Mouse (Mus musculus) embryonic facial prominence, embryonic 11.5 days (tissue): Measurements from ENCODE around the gene Plk5. TPM values are rescaled to one million over a fixed set of nuclear protein-coding genes. Genes with fewer than 3 reads are reported as not detected.

ENCODE experiments used
- ATAC-seq: fragments of 200-750 bp; cut with Nextera tagmentation; replicated peaks from 2 replicates; pipeline ENCODE4 v1.8.0; 2017; ENCODE audit warnings: low read depth; ENCODE audit not compliant: insufficient number of reproducible peaks, low FRiP score, low TSS enrichment
- DNase-seq: peaks from one replicate; pipeline ENCODE4 v3.0.0-alpha.2; 2015; ENCODE audit warnings: low spot score
- H3K27ac ChIP-seq: fragments of 300-500 bp; sonication (generic); replicated peaks from 2 replicates; pipeline ENCODE4 v1.5.1; 2014; ENCODE audit warnings: mild to moderate bottlenecking, low read depth, low read length, control low read depth
- H3K27me3 ChIP-seq: fragments of 300-500 bp; sonication (generic); 2 replicates; pipeline ENCODE4 v1.6.1; 2014; ENCODE audit warnings: mild to moderate bottlenecking, low read length, moderate library complexity, mixed read lengths; ENCODE audit not compliant: control insufficient read depth, insufficient read depth
- H3K36me3 ChIP-seq: fragments of 300-500 bp; sonication (generic); replicated peaks from 2 replicates; pipeline ENCODE4 v1.6.1; 2014; ENCODE audit warnings: low read depth, mild to moderate bottlenecking, low read length, moderate library complexity, mixed read lengths; ENCODE audit not compliant: control insufficient read depth, insufficient read depth
- H3K4me1 ChIP-seq: fragments of 300-500 bp; sonication (generic); 2 replicates; pipeline ENCODE4 v1.6.1; 2014; ENCODE audit warnings: low read length, mixed read lengths; ENCODE audit not compliant: control insufficient read depth, insufficient read depth
- H3K4me2 ChIP-seq: fragments of 300-500 bp; sonication (generic); 2 replicates; pipeline ENCODE4 v1.6.1; 2014; ENCODE audit warnings: low read depth, mild to moderate bottlenecking, control low read depth, low read length, moderate library complexity
- H3K4me3 ChIP-seq: fragments of 300-500 bp; sonication (generic); 2 replicates; pipeline ENCODE4 v1.5.1; 2014; ENCODE audit warnings: low read depth, low read length, control low read depth
- H3K9ac ChIP-seq: fragments of 300-500 bp; sonication (generic); replicated peaks from 2 replicates; pipeline ENCODE4 v1.6.1; 2014; ENCODE audit warnings: mild to moderate bottlenecking, control low read depth, low read length
- H3K9me3 ChIP-seq: fragments of 300-500 bp; sonication (generic); replicated peaks from 2 replicates; pipeline ENCODE4 v1.6.1; 2016; ENCODE audit warnings: mild to moderate bottlenecking, low read length, inconsistent platforms, mixed read lengths; ENCODE audit not compliant: control insufficient read depth
- WGBS: fragments of 180-500 bp; shearing (Covaris S2); extraction: QIAGEN DNeasy Blood & Tissue Kit; methylation state at CpG from one replicate; pipeline ENCODE4 v1.1.7; 2014; 5-methylcytosine and 5-hydroxymethylcytosine counted together
- polyA plus RNA-seq: library from polyadenylated mRNA; unstranded; fragments of >200 nt; fragmentation: Nextera tagmentation; extraction: Ambion mirVana; gene quantifications from 2 replicates; pipeline ENCODE4 v1.2.1, GENCODE M21; 2014

Gene Plk5
- polyA plus RNA-seq, 1 experiment from 2014 or later: 0.52 TPM

GRCm38 (mm10) chr10:80336263-80336662 is 20.0 kb upstream of the Plk5 start:
- DNase-seq (no peak), ATAC-seq (no peak)
- Histone ChIP-seq H3K36me3 (no peaks in the 10 kb centered on the region), H3K4me2 (no peak overlapping the region), H3K4me1 (no peaks in the 10 kb centered on the region), H3K27me3 (peaks cover 15% of the 10 kb centered on the region), H3K4me3 (no peak overlapping the region), H3K9ac (no peak overlapping the region), H3K9me3 (no peaks in the 10 kb centered on the region), H3K27ac (no peak overlapping the region)
- WGBS: 88% methylated on average over 12 of the region's 12 CpGs

- no peaks in the 10 kb centered on the region for H3K9me3 ChIP-seq
- no peak overlapping the region for H3K4me3 ChIP-seq
- H3K4me2 ChIP-seq: no peak overlapping the region; the same call in 1 of the 2 replicates
- 19% methylated on average over 19 of the region's 19 CpGs for WGBS
- no peak overlapping the region for H3K27ac ChIP-seq
- no peaks in the 10 kb centered on the region for H3K4me1 ChIP-seq
- no peak overlapping the region for H3K9ac ChIP-seq
- peak; percentile 91 for DNase-seq
- peaks cover 51% of the 10 kb centered on the region for H3K27me3 ChIP-seq
- ATAC-seq: peak; percentile 20
- H3K36me3 ChIP-seq: no peaks in the 10 kb centered on the region
These were observed 16.1 kb upstream of the Plk5 start for GRCm38 (mm10) chr10:80339941-80340750.

DNA sequence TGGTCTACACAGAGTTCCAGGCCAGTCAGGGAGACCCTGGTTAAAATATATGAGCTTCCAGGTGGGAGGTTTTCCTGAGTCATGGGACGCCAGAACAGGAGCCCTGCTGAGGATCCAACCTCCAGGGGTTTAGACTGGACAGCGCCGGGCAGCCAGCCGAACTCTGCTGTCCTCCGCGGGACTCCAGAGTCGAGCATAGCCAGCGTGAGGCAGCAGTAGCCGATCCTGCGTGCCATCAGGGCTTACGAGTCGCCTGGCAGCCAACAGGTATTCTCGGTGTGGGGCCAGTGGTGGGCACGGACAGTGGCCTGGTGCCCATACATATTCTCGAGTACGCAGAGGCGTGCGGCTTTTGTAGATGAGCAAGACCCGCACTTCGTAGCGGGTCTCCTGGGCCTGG is 15.2 kb upstream of the Plk5 start:
- Histone ChIP-seq H3K4me3 (no peak overlapping the region), H3K27ac (no peak overlapping the region), H3K9ac (no peak overlapping the region), H3K4me2 (no peak overlapping the region), H3K9me3 (no peaks in the 10 kb centered on the region), H3K27me3 (peaks cover 59% of the 10 kb centered on the region), H3K4me1 (peaks cover 2% of the 10 kb centered on the region; the same call in 1 of the 2 replicates), H3K36me3 (no peaks in the 10 kb centered on the region)
- WGBS: 11% methylated on average over 21 of the region's 21 CpGs
- DNase-seq (no peak), ATAC-seq (no peak)

GRCm38 (mm10) chr10:80341491-80342304 is 14.6 kb upstream of the Plk5 start:
- Histone ChIP-seq H3K4me3 (peak overlapping the region; percentile 9), H3K36me3 (no peaks in the 10 kb centered on the region), H3K27ac (no peak overlapping the region), H3K4me2 (no peak overlapping the region; the same call in 1 of the 2 replicates), H3K9ac (no peak overlapping the region), H3K27me3 (peaks cover 62% of the 10 kb centered on the region), H3K9me3 (no peaks in the 10 kb centered on the region), H3K4me1 (peaks cover 2% of the 10 kb centered on the region; the same call in 1 of the 2 replicates)
- DNase-seq (no peak), ATAC-seq (no peak)
- WGBS: 2% methylated on average over 46 of the region's 47 CpGs

- Histone ChIP-seq H3K27ac (no peak overlapping the region), H3K4me2 (peak overlapping the region; percentile 42; the same call in 1 of the 2 replicates), H3K4me3 (peak overlapping the region; percentile 28), H3K27me3 (peaks cover 67% of the 10 kb centered on the region), H3K9ac (no peak overlapping the region), H3K36me3 (no peaks in the 10 kb centered on the region), H3K9me3 (no peaks in the 10 kb centered on the region), H3K4me1 (peaks cover 2% of the 10 kb centered on the region; the same call in 1 of the 2 replicates)
- 2% methylated on average over 26 of the region's 26 CpGs for WGBS
- ATAC-seq (no peak), DNase-seq (no peak)
These were observed 13.9 kb upstream of the Plk5 start for GRCm38 (mm10) chr10:80342305-80342748.

DNA sequence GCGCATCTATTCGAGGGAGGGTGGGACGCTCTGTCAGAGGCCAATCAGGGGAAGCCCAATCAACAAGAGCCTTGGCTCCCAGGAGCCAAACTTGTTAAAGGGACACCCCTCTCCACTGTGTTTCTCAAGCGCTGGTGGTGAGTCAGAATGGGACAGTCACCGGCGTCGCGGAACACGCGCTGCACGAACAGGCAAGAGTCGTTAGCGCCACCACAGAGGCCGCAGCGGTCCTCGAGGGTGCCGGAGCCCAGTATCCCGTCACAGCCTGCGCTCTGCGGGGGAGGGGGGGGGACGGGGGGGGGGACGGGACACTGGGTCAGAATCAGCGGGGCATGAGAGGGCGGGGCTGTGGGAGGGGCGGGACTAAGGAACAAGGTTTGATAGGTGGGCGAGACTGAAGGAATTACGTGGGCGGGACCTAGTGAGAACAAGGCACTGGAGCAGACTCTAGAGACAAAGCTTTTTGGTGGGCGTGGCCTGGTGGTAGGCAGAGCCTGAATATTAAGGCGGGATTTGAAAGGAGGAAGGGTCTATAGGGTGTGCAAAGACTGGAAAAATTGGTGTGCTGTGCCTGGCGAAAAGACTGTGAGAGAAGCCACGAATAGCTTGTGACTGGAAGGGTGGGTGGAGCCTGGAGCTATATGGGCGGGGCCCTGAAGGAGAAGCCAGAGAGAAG is 13.4 kb upstream of the Plk5 start:
- H3K27me3 ChIP-seq: peaks cover 72% of the 10 kb centered on the region
- H3K4me3 ChIP-seq: peak overlapping the region; percentile 28
- 0 out of 2 replicates have a peak overlapping the region, but pooled peaks have one; percentile 3 for H3K9ac ChIP-seq
- no peak overlapping the region for H3K27ac ChIP-seq
- H3K4me1 ChIP-seq: peaks cover 2% of the 10 kb centered on the region; the same call in 1 of the 2 replicates
- no peaks in the 10 kb centered on the region for H3K36me3 ChIP-seq
- DNase-seq: peak; percentile 85
- WGBS: 1% methylated on average over 25 of the region's 33 CpGs
- peak overlapping the region; percentile 42 for H3K4me2 ChIP-seq
- no peaks in the 10 kb centered on the region for H3K9me3 ChIP-seq
- peak; percentile 30; the same call in 1 of the 2 replicates for ATAC-seq

GRCm38 (mm10) chr10:80343425-80343895 is 12.8 kb upstream of the Plk5 start:
- no peaks in the 10 kb centered on the region for H3K9me3 ChIP-seq
- H3K4me3 ChIP-seq: no peak overlapping the region
- H3K4me2 ChIP-seq: peak overlapping the region; percentile 0
- no peak overlapping the region for H3K9ac ChIP-seq
- peaks cover 78% of the 10 kb centered on the region for H3K27me3 ChIP-seq
- ATAC-seq (peak; percentile 4; the same call in 1 of the 2 replicates), DNase-seq (no peak)
- H3K36me3 ChIP-seq: no peaks in the 10 kb centered on the region
- no peak overlapping the region for H3K27ac ChIP-seq
- 22% methylated on average over 11 of the region's 13 CpGs for WGBS
- H3K4me1 ChIP-seq: peaks cover 5% of the 10 kb centered on the region
